Mouse (Mus musculus): ENCODE measurements around the gene Ctnnb1.
A peak's percentile ranks its signal among the peaks of the same experiment; 100 is the strongest.

Ctnnb1 gene

DNA sequence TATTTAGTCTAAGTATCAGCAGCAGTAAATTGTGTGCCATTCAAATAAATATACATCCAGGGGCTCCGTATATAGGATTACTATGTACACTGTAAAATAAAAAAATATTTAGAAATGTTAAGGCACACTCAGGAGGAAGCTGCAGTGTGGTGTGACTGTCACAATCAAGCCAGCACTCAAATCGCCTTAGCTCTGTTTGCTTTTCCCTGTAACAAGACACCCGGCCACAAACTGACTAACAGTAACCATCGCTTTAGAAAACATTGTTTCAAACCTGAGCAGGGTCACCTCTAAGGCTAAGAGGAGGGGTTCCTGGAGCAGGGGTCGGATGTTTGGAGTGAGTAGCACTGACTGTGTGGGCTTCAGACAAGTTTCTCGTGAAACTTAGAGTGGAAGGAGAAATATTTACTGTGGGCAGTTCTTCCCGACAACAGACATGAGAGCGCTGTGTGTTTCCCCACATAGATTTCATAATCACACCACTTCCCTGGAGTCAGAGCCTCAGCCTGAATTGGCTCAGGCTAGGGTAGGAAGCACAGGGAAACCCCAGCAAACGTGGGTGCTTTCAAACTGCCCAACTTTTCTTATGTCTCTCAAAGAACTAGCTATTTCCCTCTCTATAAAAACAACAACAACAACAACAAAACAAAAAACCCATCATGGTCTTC, 1.9 kb upstream of the Ctnnb1 start:
- DNase-seq (ENCODE audit: low read depth, low spot score): no peak

DNA sequence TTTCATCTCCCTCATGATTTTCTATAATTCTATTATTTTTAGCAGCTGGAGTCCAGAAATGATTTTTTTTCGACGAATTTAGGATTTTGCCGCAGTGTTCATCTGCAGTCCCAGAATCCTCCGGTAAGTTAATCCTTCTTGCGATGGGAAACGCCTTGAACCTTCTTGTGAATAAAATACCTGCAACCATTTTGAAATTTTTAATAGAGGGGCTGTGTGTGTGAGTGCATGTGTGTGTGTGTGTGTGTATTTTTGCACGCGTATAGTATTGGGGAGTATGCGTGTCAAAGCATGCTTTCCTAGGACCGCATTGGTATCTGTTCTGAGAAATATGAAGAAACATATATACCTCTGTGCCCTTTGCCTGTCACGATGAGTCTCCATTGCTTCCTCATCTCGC, 1.0 kb downstream of the Ctnnb1 start:
- no peak for DNase-seq (ENCODE audit: low read depth, low spot score)

- DNase-seq (ENCODE audit: low read depth, low spot score): no peak
Observed at GRCm38 (mm10) chr9:120930811-120931210, 1.8 kb downstream of the Ctnnb1 start.

GRCm38 (mm10) chr9:120932371-120932770, 3.4 kb downstream of the Ctnnb1 start:
- DNase-seq (ENCODE audit: low read depth, low spot score): no peak

- peak; percentile 96 for DNase-seq (ENCODE audit: low read depth, low spot score)
Observed at GRCm38 (mm10) chr9:120932797-120933586, 4.0 kb downstream of the Ctnnb1 start.

DNA sequence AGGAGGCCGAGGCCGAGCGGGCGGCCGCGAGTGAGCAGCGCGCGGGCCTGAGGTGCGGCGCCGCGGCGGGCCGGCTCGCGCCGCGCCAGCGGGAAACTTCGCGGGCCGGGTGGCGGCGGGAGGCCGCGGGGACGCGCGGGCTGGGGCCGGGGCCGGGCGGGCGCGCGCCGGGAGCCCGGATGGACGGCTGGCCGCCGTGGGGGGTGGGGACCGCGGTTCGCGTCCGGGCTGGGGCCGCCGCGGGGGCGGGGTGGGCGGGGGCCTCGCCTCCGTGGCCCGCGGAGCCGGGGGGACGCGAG, 4.5 kb downstream of the Ctnnb1 start:
- no peak for DNase-seq (ENCODE audit: low read depth, low spot score)

GRCm38 (mm10) chr9:120933886-120934758, 5.1 kb downstream of the Ctnnb1 start:
- DNase-seq (ENCODE audit: low read depth, low spot score): peak; percentile 61

DNA sequence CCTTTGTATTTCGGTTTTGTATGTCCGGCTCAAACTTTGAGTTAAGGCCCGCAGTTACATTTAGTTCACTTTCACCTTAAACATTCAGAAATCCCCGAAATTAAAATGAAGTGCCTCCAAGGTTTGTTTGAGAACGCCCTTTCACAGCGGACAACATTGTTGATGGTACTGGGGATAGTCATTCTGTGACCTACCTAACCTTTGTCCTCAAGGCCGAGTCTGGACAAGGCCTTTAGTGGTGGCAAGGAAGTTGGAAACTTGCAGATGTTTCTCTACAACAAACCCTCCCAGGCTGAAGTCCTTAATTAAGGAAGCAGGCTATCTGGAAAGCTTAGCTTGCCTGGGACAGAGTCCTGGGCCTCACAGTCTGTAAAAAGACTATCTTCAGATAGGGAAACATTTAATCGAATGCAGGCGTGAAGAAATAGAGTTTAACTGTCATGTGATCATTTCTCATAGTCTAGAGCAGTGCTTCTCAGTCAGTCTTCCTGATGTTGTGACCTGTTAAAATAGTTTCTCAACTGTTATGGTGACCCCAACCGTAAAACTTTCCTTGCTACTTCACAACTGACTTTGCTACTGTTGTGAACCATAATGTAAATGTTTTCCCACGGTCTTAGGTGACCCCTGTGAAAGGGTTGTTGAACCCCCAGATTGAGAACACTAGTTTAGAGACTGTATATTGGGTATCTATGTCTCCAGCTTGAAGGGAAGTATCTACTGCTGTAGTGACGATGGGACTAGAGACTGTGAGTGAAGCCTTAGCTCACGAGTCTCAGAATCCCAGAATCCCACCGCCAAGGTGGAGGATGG, 6.0 kb downstream of the Ctnnb1 start:
- no peak for DNase-seq (ENCODE audit: low read depth, low spot score)

DNA sequence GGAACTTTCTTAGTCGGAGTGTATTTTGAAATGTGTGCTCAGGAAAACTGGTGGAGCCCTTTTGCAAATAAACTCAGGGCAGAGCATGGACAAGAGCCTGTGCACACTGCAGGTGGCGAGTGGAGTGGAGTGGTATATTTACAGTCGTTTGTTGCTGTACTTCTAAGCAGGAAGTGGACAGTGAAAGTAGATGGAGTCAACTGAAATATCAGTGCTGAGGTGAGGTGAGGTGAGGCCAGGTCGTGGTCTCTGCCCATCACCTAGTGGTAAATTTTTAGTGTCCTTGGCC, 6.6 kb downstream of the Ctnnb1 start:
- no peak for DNase-seq (ENCODE audit: low read depth, low spot score)

GRCm38 (mm10) chr9:120936351-120936750, 7.3 kb downstream of the Ctnnb1 start:
- DNase-seq (ENCODE audit: low read depth, low spot score): peak; percentile 71

DNA sequence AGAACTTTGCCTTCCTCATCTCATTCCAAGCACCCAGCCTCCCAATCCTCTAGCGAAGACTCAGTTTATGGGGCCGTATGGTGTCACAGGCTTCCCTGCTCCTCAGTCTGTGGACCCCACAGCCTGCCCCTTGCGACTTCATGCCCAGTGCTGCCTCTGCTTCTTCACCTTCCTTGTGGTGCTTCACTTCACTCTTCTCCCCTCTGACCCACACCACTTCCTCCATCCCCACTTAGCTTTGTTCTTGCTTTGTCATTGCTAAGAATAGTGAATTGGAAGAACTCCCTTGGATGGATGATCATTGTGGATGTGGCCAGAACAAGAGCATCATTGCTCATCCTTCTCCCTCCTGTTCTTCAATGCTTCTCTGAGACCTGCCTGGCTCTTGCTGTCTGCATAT, 11.8 kb downstream of the Ctnnb1 start:
- DNase-seq (ENCODE audit: low read depth, low spot score): no peak

GRCm38 (mm10) chr9:120943757-120944156, 14.7 kb downstream of the Ctnnb1 start:
- DNase-seq (ENCODE audit: low read depth, low spot score): no peak

DNA sequence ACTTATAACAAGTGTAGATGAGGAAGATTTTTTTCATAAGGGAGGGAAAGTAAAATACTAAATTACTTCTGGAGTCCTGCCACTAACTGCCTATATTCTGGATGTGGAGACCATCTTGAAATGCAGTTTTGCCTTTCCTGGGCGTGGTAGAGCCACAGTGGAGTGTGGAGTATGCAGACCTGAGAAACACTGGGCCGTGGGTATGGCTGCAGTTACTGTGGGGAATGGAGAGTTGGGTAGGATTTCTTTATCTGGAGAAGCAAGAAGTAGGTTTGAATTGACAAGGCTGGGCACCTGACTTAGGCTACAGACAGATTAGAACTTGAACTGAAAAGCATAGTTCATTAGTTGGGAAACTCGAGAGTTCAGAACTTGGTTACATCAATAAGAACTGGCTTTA, 15.2 kb downstream of the Ctnnb1 start:
- no peak for DNase-seq (ENCODE audit: low read depth, low spot score)

GRCm38 (mm10) chr9:120946131-120946530, 17.1 kb downstream of the Ctnnb1 start:
- DNase-seq (ENCODE audit: low read depth, low spot score): no peak

GRCm38 (mm10) chr9:120948832-120949231, 19.8 kb downstream of the Ctnnb1 start:
- DNase-seq (ENCODE audit: low read depth, low spot score): no peak

GRCm38 (mm10) chr9:120950761-120951160, 21.7 kb downstream of the Ctnnb1 start:
- no peak for DNase-seq (ENCODE audit: low read depth, low spot score)

DNA sequence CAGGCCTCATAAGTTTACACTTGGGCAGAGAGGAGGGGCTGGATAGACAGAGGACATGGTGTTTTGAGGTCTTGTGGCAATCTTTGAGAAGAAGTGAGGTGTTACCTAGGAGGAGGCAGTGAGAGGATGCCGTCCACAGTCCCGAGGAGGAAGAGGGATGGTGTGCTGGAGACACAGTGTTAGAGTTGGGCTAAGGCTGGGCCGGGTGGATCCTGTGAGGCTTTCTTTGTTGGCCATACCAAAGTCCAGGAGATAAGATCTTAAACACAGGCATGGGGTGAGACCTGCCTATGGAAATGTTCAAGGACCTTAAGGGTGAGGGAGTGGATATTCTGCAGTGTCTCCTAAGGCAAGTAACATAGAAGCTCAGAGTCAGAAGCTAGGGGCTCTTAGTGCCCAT, 22.9 kb downstream of the Ctnnb1 start:
- DNase-seq (ENCODE audit: low read depth, low spot score): no peak

DNA sequence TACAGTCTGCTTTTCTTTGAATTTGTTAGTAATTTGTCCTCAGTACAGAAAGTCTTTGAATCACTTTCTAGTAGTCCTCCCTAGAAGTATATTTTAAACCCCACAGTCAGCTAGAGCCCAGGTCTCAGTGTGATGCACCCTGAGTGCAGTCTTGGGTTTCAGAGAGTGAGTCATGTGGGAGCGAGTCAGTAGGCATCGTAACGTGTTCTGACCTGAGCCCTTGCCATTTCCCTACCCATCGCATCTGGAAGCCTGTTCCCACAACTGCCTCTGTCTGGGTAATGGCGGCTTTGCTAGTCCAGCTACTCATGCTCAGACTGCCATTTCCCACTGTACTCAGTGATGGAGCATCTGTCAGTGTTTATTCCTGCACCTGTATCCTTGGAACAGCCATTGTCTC, 29.0 kb downstream of the Ctnnb1 start:
- DNase-seq (ENCODE audit: low read depth, low spot score): no peak

GRCm38 (mm10) chr9:120958560-120958959, 29.5 kb downstream of the Ctnnb1 start:
- DNase-seq (ENCODE audit: low read depth, low spot score): no peak

GRCm38 (mm10) chr9:120959225-120959624, 30.2 kb downstream of the Ctnnb1 start:
- DNase-seq (ENCODE audit: low read depth, low spot score): no peak

- no peak for DNase-seq (ENCODE audit: low read depth, low spot score)
Observed at GRCm38 (mm10) chr9:120960611-120961010, 31.6 kb downstream of the Ctnnb1 start.

DNA sequence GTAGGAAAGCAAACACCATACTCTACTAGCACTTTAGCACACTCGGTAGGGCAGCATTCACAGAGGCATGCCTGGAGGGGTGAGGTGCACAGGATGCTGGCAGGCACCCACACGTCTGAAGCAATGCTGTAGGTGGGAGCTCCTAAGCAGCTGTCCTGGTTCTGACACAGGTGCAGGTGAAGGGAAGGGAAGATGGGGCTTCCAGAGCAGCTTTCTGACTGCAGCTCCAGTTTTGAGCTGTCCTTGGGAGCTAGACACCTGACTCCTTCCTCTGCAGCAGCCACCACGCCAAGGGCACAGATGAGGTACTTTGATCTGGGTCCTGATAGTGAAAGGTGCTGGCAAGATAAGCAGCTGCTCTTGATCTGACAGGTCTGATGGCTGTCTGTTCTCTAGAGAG, 32.5 kb downstream of the Ctnnb1 start:
- DNase-seq (ENCODE audit: low read depth, low spot score): no peak
